Mouse (Mus musculus) embryonic facial prominence, embryonic 10.5 days (tissue): ENCODE results near the gene Gm136. TPM values are rescaled to one million over a fixed set of nuclear protein-coding genes. Genes with fewer than 3 reads are reported as not detected.

ENCODE experiments used
- DNase-seq: peaks from one replicate; pipeline ENCODE4 v3.0.0-alpha.2; 2017; ENCODE audit warnings: low spot score
- H3K27ac ChIP-seq: fragments of 300-500 bp; sonication (generic); replicated peaks from 2 replicates; pipeline ENCODE4 v1.5.1; 2016; ENCODE audit warnings: mild to moderate bottlenecking
- H3K27me3 ChIP-seq: fragments of 300-500 bp; sonication (generic); replicated peaks from 2 replicates; pipeline ENCODE4 v1.6.1; 2016; ENCODE audit warnings: low read depth, mild to moderate bottlenecking; ENCODE audit not compliant: poor library complexity, severe bottlenecking
- H3K36me3 ChIP-seq: fragments of 300-500 bp; sonication (generic); replicated peaks from 2 replicates; pipeline ENCODE4 v1.6.1; 2016; ENCODE audit warnings: mild to moderate bottlenecking, moderate library complexity
- H3K4me1 ChIP-seq: fragments of 300-500 bp; sonication (generic); 2 replicates; pipeline ENCODE4 v1.6.1; 2016
- H3K4me3 ChIP-seq: fragments of 300-500 bp; sonication (generic); 2 replicates; pipeline ENCODE4 v1.5.1; 2016; ENCODE audit warnings: mild to moderate bottlenecking, moderate library complexity
- H3K9me3 ChIP-seq: fragments of 300-500 bp; sonication (generic); 2 replicates; pipeline ENCODE4 v1.6.1; 2016; ENCODE audit warnings: mild to moderate bottlenecking
- WGBS: fragments of 180-500 bp; shearing (Covaris S2); methylation state at CpG from one replicate; pipeline ENCODE4 v1.1.7; 2016; 5-methylcytosine and 5-hydroxymethylcytosine counted together
- polyA plus RNA-seq: library from polyadenylated mRNA; unstranded; fragments of >200 nt; fragmentation: Nextera tagmentation; extraction: Ambion mirVana; gene quantifications from 2 replicates; pipeline ENCODE4 v1.2.1, GENCODE M21; 2016

The Gm136 gene
- polyA plus RNA-seq, 1 experiment from 2014 or later = not detected

- Histone ChIP-seq H3K4me3 (no peak overlapping the region), H3K9me3 (no peaks in the 10 kb centered on the region), H3K36me3 (no peaks in the 10 kb centered on the region), H3K27ac (no peak overlapping the region), H3K4me1 (no peaks in the 10 kb centered on the region), H3K27me3 (no peaks in the 10 kb centered on the region)
- DNase-seq = no peak
- WGBS = 96% methylated on average over 11 of the region's 11 CpGs
These were observed 53.8 kb downstream of the Gm136 start for GRCm38 (mm10) chr4:34702231-34702630.

GRCm38 (mm10) chr4:34701528-34701927, 54.5 kb downstream of the Gm136 start:
- no peak overlapping the region for H3K27ac ChIP-seq
- no peak overlapping the region for H3K4me3 ChIP-seq
- WGBS = 43% methylated on average over 5 of the region's 5 CpGs
- H3K9me3 ChIP-seq = no peaks in the 10 kb centered on the region
- H3K36me3 ChIP-seq = no peaks in the 10 kb centered on the region
- no peaks in the 10 kb centered on the region for H3K4me1 ChIP-seq
- H3K27me3 ChIP-seq = no peaks in the 10 kb centered on the region
- DNase-seq = peak; percentile 76

Other genes starting within 250 kb of the Gm136 start
- gene Akirin2, start 205.3 kb downstream of the Gm136 start, polyA plus RNA-seq = 64.8 and 66.8 TPM in 2 replicates
- 93.8 and 96.6 TPM in 2 replicates for gene Orc3, start 141.3 kb downstream of the Gm136 start, polyA plus RNA-seq
- gene Rars2, start 141.3 kb downstream of the Gm136 start, polyA plus RNA-seq = 74.5 and 78.1 TPM in 2 replicates
- gene Slc35a1, start 68.8 kb downstream of the Gm136 start, polyA plus RNA-seq = 52.0 and 56.3 TPM in 2 replicates
- 0.42 and 0.67 TPM in 2 replicates for gene Cfap206, start 26.1 kb downstream of the Gm136 start, polyA plus RNA-seq
- gene Smim8, start 22.2 kb upstream of the Gm136 start, polyA plus RNA-seq = 34.8 and 34.9 TPM in 2 replicates
- gene Zfp292, start 126.7 kb upstream of the Gm136 start, polyA plus RNA-seq = 24.7 and 25.0 TPM in 2 replicates
- gene Cga, start 137.5 kb upstream of the Gm136 start, polyA plus RNA-seq = 2.4 and 2.8 TPM in 2 replicates